Mouse (Mus musculus) hindbrain, embryonic 16.5 days (tissue): ENCODE measurements at regions not wholly inside any gene's neighbourhood (a gene's known extent, or its start where the extent isn't known, plus 50 kb on each side); places are given as distances from the start of the nearest gene placed in this dataset.

Source experiments
- ATAC-seq: fragments of 200-750 bp; cut with Nextera tagmentation; 2 replicates; pipeline ENCODE4 v1.8.0; 2017; ENCODE audit warnings: moderate TSS enrichment, moderate library complexity
- H3K27ac ChIP-seq: fragments of 300-500 bp; sonication (generic); 2 replicates; pipeline ENCODE4 v1.5.1; 2014; ENCODE audit warnings: low read depth, mild to moderate bottlenecking, control low read depth, low read length, moderate library complexity
- H3K27me3 ChIP-seq: fragments of 300-500 bp; sonication (generic); replicated peaks from 2 replicates; pipeline ENCODE4 v1.6.1; 2014; ENCODE audit warnings: low read length; ENCODE audit not compliant: control insufficient read depth, insufficient read depth
- H3K36me3 ChIP-seq: fragments of 300-500 bp; sonication (generic); 2 replicates; pipeline ENCODE4 v1.6.1; 2014; ENCODE audit warnings: mild to moderate bottlenecking, low read length, moderate library complexity, mixed read lengths; ENCODE audit not compliant: control insufficient read depth, insufficient read depth
- H3K4me1 ChIP-seq: fragments of 300-500 bp; sonication (generic); 2 replicates; pipeline ENCODE4 v1.6.1; 2014; ENCODE audit warnings: low read depth, low read length; ENCODE audit not compliant: control insufficient read depth, insufficient read depth
- H3K4me2 ChIP-seq: fragments of 300-500 bp; sonication (generic); 2 replicates; pipeline ENCODE4 v1.6.1; 2014; ENCODE audit warnings: mild to moderate bottlenecking, low read length, control low read depth, moderate library complexity
- H3K4me3 ChIP-seq: fragments of 300-500 bp; sonication (generic); 2 replicates; pipeline ENCODE4 v1.5.1; 2014; ENCODE audit warnings: mild to moderate bottlenecking, low read length, control low read depth, moderate library complexity
- H3K9ac ChIP-seq: fragments of 300-500 bp; sonication (generic); 2 replicates; pipeline ENCODE4 v1.6.1; 2014; ENCODE audit warnings: low read depth, mild to moderate bottlenecking, control low read depth, low read length, moderate library complexity
- H3K9me3 ChIP-seq: fragments of 300-500 bp; sonication (generic); 2 replicates; pipeline ENCODE4 v1.6.1; 2014; ENCODE audit warnings: mild to moderate bottlenecking, low read length, moderate library complexity; ENCODE audit not compliant: control insufficient read depth
- WGBS: fragments of 180-500 bp; shearing (Covaris S2); extraction: QIAGEN DNeasy Blood & Tissue Kit; methylation state at CpG from one replicate; pipeline ENCODE4 v1.1.7; 2014; 5-methylcytosine and 5-hydroxymethylcytosine counted together

DNA sequence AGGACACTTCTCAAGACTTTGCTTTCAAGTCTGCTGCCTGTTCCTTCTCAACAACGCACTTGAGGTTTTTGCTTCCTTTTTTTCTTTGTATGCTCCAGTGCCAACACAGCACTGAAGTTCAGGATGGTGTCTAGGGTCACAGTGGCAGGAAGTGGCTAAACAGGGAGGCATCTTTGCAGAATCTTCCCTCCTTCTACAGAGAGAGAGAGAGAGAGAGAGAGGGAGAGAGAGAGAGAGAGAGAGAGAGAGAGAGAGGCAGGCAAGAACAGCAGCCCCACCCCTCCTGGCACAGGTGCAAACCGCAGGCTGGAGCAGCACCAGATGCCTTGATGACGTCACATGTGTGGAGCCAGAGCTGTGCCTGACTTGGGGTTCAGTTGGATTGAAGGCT lies 71.0 kb upstream of the Armc2 start:
- H3K4me2 ChIP-seq: no peak overlapping the region
- H3K27ac ChIP-seq: no peak overlapping the region
- no peak overlapping the region for H3K9ac ChIP-seq
- peaks cover 10% of the 10 kb centered on the region for H3K4me1 ChIP-seq
- ATAC-seq: 0 out of 2 replicates have a peak, but pooled peaks have one; percentile 67
- H3K36me3 ChIP-seq: no peaks in the 10 kb centered on the region
- WGBS: 34% methylated on average over 3 of the region's 3 CpGs
- H3K9me3 ChIP-seq: no peaks in the 10 kb centered on the region
- no peak overlapping the region for H3K4me3 ChIP-seq
- H3K27me3 ChIP-seq: no peaks in the 10 kb centered on the region

DNA sequence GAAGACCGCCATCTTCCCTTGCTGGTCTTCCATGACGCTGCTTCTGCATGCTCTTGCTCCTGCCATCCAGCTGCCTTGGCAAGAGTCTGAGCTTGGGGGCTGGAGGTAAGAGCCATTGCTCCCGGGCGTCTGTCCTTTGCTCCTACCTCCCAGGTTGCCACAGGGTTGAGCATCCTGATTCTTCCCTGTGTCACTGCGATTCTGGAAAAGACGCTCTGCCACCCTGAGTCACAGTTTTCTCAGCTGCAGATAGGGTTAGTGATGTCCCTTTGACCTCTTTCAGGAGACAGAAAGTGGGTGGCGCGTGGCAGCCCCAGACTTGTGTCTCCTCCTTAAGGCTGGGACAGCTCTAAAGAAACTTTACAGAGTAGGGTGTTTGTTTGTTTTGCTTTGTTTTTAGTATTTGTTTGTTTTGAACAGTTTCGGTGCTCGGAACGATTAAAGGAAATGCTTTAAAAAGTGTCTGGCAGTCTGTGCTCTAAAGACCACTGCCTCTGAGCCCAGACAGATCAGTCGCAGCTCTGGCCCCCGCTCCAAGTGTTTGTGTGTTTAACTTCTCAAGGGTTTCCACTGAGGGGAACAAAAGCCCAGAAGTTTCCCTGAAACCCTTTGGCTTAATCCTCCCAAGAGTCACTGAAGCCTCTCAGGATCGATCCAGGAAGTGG lies 70.5 kb upstream of the Armc2 start:
- no peaks in the 10 kb centered on the region for H3K27me3 ChIP-seq
- H3K4me1 ChIP-seq: peaks cover 10% of the 10 kb centered on the region
- H3K36me3 ChIP-seq: no peaks in the 10 kb centered on the region
- H3K4me2 ChIP-seq: no peak overlapping the region
- no peaks in the 10 kb centered on the region for H3K9me3 ChIP-seq
- 68% methylated on average over 14 of the region's 14 CpGs for WGBS
- no peak overlapping the region for H3K4me3 ChIP-seq
- H3K27ac ChIP-seq: no peak overlapping the region
- no peak overlapping the region for H3K9ac ChIP-seq
- ATAC-seq: no peak

GRCm38 (mm10) chr10:42087906-42088305 lies 69.7 kb upstream of the Armc2 start:
- Histone ChIP-seq H3K9me3 (no peaks in the 10 kb centered on the region), H3K4me1 (peaks cover 10% of the 10 kb centered on the region), H3K9ac (no peak overlapping the region), H3K4me2 (no peak overlapping the region), H3K4me3 (no peak overlapping the region), H3K27ac (no peak overlapping the region), H3K36me3 (no peaks in the 10 kb centered on the region), H3K27me3 (no peaks in the 10 kb centered on the region)
- 92% methylated on average over 3 of the region's 3 CpGs for WGBS
- no peak for ATAC-seq

DNA sequence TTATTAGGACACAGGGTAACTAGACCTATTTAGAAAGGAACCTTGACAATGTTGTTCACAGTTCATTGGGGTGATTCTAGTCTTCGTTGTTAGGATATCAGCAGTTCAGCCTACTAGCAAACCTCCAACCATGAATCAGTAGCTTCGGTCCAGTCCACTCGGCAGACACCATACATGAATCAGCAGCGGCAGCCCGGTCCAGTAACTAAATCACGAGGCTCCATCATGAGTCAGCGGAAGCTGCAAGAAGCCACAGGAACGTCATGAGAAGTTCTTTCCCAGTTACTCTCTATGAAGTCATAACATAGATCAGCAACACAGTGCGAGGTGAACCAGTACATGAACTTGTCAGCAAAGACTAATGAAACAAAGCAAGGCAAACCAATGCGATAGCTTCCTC lies 68.4 kb upstream of the Armc2 start:
- no peak overlapping the region for H3K27ac ChIP-seq
- no peak for ATAC-seq
- H3K4me2 ChIP-seq: no peak overlapping the region
- H3K9me3 ChIP-seq: no peaks in the 10 kb centered on the region
- peaks cover 5% of the 10 kb centered on the region for H3K4me1 ChIP-seq
- no peaks in the 10 kb centered on the region for H3K27me3 ChIP-seq
- H3K36me3 ChIP-seq: no peaks in the 10 kb centered on the region
- no peak overlapping the region for H3K4me3 ChIP-seq
- H3K9ac ChIP-seq: no peak overlapping the region
- 97% methylated on average over 10 of the region's 10 CpGs for WGBS

DNA sequence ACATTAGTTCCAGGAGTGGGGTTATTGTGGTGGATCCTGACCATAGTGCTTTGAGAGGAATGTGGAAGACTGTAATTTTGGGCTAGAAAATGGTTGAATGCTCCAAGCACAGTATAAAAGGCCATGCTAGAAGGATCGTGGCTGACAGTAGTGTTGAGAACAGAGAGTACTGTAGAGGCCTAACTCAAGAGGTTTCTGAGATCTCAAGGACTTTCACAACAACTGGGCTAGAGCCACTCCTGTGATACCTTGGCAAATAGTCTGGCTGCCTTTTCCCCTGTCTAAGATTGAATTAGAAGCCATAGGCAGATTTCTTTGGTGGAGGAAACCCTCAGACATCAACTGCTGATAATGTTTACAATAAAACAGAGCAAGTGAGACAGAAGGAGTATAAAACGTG lies 67.1 kb upstream of the Armc2 start:
- H3K27me3 ChIP-seq: no peaks in the 10 kb centered on the region
- WGBS: 88% methylated on average over 2 of the region's 2 CpGs
- H3K9me3 ChIP-seq: no peaks in the 10 kb centered on the region
- no peak overlapping the region for H3K27ac ChIP-seq
- H3K36me3 ChIP-seq: no peaks in the 10 kb centered on the region
- H3K4me1 ChIP-seq: peaks cover 5% of the 10 kb centered on the region
- H3K4me3 ChIP-seq: no peak overlapping the region
- no peak for ATAC-seq
- H3K9ac ChIP-seq: no peak overlapping the region
- no peak overlapping the region for H3K4me2 ChIP-seq

DNA sequence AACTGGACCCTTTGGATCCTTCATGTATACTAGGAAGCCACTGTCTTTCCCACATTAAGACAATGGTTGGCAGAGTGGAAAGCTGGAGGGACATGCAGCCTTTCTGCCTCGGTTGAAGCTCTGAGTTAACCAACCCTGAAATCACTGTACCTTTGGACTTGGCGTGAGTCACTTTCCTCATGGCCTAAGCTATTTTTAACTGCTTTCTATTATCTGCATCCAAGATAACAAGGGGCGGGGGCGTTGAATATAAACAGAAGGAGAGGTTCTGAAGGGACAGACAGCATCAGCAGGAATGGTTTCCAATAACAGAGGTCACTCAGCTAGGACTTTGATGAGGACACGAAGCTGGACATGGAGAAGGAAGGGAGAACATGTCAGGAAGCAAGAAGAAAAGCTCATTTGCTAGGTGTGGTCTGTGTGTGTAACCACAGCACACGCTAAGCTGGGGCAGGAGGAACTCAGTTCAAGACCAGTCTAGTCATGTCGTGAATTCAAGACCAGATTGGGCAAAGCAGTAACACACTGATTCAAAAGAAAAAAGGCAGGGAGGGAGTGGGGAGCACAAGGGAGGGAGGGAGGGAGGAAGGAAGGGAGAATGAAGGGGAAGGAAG lies 64.1 kb upstream of the Armc2 start:
- WGBS: 75% methylated on average over 7 of the region's 7 CpGs
- Histone ChIP-seq H3K4me2 (no peak overlapping the region), H3K9ac (no peak overlapping the region)

DNA sequence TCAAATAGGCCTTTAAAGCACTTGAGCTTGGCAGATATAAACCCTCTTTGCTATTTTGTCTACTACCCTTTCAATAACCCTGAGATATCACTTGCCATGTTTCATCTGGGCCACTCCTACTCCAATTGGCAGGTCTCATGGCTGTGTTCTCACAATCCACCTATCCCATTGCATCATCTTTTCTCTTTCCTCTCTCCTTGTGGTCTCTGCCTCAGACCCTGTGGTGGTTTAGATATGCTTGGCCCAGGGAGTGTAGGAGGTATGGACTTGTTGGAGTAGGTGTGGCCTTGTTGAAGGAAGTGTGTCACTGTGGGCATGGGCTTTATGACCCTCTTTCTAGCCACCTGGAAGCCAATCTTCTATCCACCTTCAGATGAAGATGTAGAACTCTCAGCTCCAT lies 61.5 kb upstream of the Armc2 start:
- Histone ChIP-seq H3K4me3 (no peak overlapping the region), H3K9me3 (no peaks in the 10 kb centered on the region), H3K4me1 (no peaks in the 10 kb centered on the region), H3K27ac (no peak overlapping the region), H3K36me3 (no peaks in the 10 kb centered on the region), H3K4me2 (no peak overlapping the region), H3K9ac (no peak overlapping the region), H3K27me3 (no peaks in the 10 kb centered on the region)
- ATAC-seq: no peak

More for the DNA sequence above, 64.1 kb upstream of the Armc2 start:
- no peak overlapping the region for H3K27ac ChIP-seq
- no peaks in the 10 kb centered on the region for H3K27me3 ChIP-seq
- no peak overlapping the region for H3K4me3 ChIP-seq
- ATAC-seq: no peak
- no peaks in the 10 kb centered on the region for H3K9me3 ChIP-seq
- H3K36me3 ChIP-seq: no peaks in the 10 kb centered on the region
- no peaks in the 10 kb centered on the region for H3K4me1 ChIP-seq

GRCm38 (mm10) chr10:42076711-42077110 lies 58.5 kb upstream of the Armc2 start:
- Histone ChIP-seq H3K27me3 (no peaks in the 10 kb centered on the region), H3K4me2 (no peak overlapping the region), H3K36me3 (no peaks in the 10 kb centered on the region), H3K27ac (no peak overlapping the region), H3K4me3 (no peak overlapping the region), H3K4me1 (peaks cover under 1% of the 10 kb centered on the region; the same call in 1 of the 2 replicates), H3K9ac (no peak overlapping the region), H3K9me3 (no peaks in the 10 kb centered on the region)
- no peak for ATAC-seq
- 80% methylated on average over 4 of the region's 4 CpGs for WGBS

GRCm38 (mm10) chr10:42075545-42075944 lies 57.3 kb upstream of the Armc2 start:
- Histone ChIP-seq H3K4me3 (no peak overlapping the region), H3K9ac (no peak overlapping the region), H3K9me3 (no peaks in the 10 kb centered on the region), H3K36me3 (no peaks in the 10 kb centered on the region), H3K27ac (no peak overlapping the region), H3K27me3 (no peaks in the 10 kb centered on the region), H3K4me2 (no peak overlapping the region), H3K4me1 (peaks cover 10% of the 10 kb centered on the region)
- WGBS: 88% methylated on average over 6 of the region's 6 CpGs
- no peak for ATAC-seq
